Mouse (Mus musculus): ENCODE data around the gene Plekhm3.

DNA sequence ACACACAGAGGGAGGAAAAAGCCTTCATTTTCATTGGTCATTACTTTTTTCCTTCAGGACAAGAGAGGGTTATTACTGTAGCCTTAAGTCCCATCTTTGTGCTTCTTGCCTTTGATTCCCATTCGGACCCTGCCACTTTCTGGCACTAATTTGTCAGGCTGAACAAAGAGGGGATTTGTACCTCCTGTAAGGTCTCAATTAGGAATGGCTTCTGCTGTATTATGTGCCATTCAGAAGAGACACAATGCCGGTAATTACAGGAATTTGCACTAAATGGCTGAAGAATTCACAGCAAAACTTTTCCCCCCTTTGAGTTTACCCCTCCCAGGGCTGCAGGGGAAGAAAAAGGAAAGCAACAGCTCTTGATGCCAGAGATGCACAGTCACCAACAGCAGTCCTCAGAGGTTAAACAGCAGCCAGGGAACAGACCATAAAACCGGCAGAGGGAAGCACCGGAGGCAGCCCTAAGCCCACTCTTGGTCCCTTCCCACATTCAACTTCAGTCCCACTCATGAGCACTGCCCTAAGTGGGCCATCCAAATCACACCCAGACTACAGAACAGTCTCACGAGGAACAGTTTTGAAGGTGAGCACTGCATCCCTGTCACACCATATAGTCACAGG is 39.6 kb downstream of the Plekhm3 start:
- no peak for TF ChIP-seq CTCF (IDR thresholded peaks at IDR 0.05; ENCODE audit: low read depth)
- no peak for TF ChIP-seq EP300 (IDR thresholded peaks at IDR 0.05; ENCODE audit: low read depth)

All from liver, embryonic 14.5 days (tissue).